Mouse (Mus musculus) thymus, adult 18-20 months (tissue): ENCODE measurements around the gene Fhl1.
A peak's percentile ranks its signal among the peaks of the same experiment; 100 is the strongest.

Source experiments
- DNase-seq, 2 experiments: peaks; one replicate each; pipeline ENCODE4 v3.0.0; 2022; ENCODE audit warnings: mixed read lengths in 2 of 2

The Fhl1 gene

DNA sequence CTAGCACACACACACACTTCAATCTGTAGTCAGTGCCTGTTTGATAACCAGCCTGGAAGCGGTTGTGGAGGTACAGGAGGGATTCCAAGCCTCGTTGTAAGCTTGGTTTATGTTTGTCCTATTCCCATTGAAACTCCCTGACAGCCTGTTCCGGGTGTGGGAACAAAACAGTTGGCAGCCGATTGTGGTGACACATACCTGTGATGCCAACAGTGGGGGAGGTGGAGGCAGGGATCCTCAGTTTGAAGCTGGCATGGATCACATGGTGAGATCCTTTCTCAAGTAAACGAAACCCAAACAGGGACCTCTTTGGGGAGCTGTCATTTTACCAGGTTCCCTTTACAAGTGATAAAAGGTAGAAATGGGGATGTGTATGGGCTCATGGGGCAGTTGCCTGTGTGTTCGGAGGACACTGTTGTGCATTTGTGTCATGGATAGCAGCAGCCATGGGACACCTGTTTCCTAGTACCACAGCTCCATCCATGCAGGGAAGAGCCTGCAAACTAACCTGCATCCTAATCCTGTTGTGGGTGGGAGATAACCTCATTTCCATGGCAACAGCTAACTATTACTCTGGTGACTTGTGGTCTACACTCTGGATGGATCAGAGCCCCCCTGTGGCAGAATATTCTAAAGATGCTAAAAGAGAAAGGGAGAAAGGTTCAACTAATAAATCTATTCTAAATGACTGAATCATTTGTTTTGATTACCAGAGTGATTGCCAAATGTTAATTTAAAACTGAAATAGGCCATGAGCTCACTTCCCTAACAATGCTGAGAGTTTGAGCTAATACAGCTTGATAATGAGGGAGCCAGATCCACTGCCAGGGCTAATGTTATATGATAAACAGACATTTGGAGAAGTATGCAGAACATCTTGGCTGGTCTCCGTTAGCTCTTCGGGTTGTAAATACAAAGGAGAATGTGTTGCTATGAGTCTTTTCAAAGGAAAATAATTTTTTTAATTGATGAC is 22.0 kb downstream of the Fhl1 start:
- DNase-seq, result no peak

GRCm38 (mm10) chrX:56755646-56756045 is 24.1 kb downstream of the Fhl1 start:
- no peak for DNase-seq

- no peak for DNase-seq
These were observed 24.8 kb downstream of the Fhl1 start for GRCm38 (mm10) chrX:56756352-56756751.

- DNase-seq, result no peak
These were observed 28.7 kb downstream of the Fhl1 start for GRCm38 (mm10) chrX:56760257-56760760.

DNA sequence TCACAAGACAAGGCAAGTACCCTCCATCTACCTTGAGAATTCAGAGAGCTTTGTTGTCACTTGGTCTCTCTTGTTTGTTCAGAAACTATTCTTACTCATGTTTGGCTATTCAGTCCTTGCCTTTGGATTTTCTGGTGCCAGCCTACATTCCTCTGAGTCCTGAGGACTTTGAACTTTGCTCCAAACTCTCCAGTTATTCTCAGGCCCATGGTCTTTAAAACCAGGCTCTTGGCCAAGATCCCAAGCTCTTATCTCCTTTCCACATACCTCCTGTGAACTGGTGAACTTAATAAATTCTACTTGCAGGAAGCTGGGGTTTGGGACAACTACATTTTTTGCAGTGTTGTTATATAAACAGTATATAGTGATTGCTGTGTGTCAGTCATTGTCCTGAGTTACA is 38.3 kb downstream of the Fhl1 start:
- DNase-seq, result no peak

DNA sequence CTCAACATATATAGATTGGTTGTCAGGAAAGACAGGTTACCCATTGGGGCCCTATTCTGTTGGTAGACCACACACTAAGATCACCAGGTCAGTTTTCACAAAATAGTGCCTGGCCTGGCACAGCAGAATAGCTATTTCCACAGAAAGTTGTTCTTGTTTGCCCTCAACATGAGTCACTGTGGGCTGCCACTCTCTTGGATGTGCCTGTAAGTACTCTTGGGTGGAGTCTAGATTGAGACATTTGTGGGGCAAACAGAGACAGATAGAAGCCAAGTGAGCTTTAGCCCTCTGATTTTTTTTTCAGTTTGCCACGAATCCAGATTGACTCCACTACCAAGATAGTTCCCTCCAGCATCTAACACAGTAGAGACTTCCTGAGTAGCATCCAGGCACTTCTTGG is 40.2 kb downstream of the Fhl1 start:
- no peak for DNase-seq

DNA sequence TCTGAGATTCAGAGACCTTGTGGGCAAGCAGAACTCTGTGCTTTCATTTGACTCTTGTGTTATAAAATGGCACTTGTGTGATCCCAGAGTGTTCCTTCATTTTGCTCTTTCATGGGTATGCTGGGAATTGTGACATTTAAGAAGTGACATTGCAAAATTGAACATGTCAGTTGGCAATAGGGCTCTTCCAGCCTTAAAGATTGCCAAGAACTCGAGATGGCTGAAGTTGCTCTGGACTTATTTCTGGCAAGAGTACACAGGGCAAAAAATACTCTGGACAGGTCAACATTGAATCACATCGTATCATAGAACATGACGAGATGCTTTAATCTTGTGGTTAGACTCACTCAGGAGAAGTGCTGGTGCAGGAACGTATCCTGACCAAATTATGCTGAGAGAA is 41.7 kb downstream of the Fhl1 start:
- no peak for DNase-seq

- no peak for DNase-seq
These were observed 54.9 kb downstream of the Fhl1 start for GRCm38 (mm10) chrX:56786281-56787061.

DNA sequence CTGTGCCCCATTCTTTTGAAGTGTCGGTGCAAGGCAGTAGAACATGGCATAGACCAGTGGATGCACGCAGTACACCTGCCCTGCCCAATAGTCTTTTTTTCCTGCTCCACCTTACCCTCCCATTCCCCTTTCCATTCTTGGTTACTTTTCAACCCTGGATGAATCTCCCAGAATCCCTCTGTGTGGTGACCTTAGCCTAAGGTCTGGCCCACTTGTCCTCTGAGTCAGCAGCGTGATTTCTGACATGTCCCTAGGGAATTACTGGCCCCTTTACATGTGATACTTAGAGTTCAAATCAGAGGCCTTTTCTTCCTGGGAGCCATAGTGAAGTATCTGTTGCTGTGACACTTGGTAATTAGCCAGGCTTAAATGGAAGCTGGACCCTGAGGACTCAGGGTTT is 55.9 kb downstream of the Fhl1 start:
- DNase-seq, result no peak

- DNase-seq, result no peak
These were observed 59.0 kb downstream of the Fhl1 start for GRCm38 (mm10) chrX:56790591-56790990.

GRCm38 (mm10) chrX:56791268-56791667 is 59.7 kb downstream of the Fhl1 start:
- no peak for DNase-seq

DNA sequence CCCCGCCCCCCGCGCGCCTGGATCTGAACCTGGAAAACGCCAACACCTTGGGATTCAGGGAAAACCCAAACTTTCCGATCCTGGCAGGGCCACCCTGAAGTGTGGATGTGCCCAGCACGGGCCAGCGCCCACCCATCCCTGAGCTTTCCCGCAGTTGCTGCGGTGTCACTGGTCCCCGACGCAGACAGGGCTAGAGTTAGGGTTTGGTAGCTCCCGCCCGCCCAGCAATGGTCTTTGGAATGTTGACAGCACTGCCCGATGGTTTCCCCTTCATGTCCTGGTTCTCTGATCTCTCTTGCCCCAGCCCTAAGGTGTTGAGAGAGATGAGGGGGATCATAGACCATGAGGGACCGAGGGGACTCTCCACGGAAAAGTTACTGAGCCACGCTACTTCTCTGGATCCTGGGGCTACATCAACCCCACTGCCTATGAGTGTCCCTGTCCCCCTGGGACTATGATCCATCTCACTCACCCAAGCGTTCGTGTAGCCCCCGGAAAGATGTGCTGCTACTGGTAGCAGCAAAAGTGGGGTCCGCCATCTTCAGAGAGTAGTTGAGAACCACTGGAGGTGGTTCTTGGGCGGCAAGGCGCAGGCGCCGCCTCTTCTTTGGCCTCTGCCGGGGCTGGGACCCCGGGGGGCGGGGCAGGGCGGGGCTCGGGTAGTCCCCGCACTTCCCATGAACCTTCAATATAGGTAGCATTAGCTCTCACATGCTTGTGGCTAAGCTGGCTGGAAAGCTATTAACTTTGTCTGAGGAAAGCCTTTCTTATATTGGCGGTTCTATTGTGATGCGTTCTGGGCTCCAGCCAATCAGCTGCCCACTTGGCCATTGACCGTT is 90.4 kb downstream of the Fhl1 start, which contains the start of gene Map7d3:
Gene Map7d3 (minus strand): TSS at position 562 of the 839 bp plus-strand sequence.
- DNase-seq, result peak in 1 of 2 experiments; percentile 5

- DNase-seq, result no peak
These were observed 95.9 kb downstream of the Fhl1 start for GRCm38 (mm10) chrX:56827492-56827891.

DNA sequence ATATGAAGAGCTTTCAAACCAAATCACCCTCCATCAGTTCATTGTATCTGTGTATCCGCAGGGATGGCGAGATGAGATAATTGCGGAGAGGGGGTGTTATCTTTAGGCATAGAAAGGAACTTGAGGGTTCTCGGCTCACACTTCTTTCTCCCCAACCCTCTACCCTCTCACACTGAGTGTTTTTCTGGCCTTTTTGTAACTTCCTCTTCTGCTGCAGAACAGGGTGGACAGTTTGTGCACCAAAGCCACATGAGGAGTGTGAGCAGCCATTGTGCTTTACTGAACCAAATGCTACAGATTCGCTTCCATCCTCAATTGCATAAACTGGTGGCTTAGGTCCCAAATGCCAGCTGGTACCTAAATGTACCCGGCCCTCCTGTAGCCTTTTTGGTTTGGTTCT is 104.3 kb downstream of the Fhl1 start:
- DNase-seq, result no peak

- no peak for DNase-seq
These were observed 107.8 kb downstream of the Fhl1 start for GRCm38 (mm10) chrX:56839369-56839768.

DNA sequence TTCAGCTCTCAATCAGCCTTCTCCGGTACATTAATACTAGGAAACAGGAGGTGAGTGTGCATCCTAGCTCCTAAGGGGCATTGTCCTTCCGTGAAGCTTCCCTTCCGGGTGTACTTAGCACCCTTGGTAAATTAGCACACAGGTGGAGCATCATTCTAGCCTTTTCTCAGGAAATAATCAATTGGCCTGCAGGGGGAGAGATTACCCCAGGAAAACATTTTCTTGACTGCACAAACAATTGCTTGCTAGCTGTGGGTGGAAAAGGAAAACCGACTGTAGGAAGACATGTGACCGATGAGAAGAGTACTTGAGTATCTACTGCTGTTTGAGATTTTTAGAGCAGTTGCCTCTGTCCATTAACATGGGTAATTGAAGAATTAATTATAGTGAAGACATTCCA is 109.7 kb downstream of the Fhl1 start:
- DNase-seq, result no peak
